Mouse (Mus musculus) ES-Bruce4 (cell line): ENCODE data around the gene Qrfpr.

Experiments
- CTCF ChIP-seq: IDR thresholded peaks from one replicate; pipeline ENCODE4 v1.8.1; 2011; ENCODE audit warnings: low read depth, low read length
- EP300 ChIP-seq: IDR thresholded peaks from 2 replicates; pipeline ENCODE4 v1.6.1; 2011; ENCODE audit warnings: low read depth, low read length; ENCODE audit not compliant: insufficient read depth
- POLR2A ChIP-seq: IDR thresholded peaks from one replicate; pipeline ENCODE4 v1.8.1; 2011; ENCODE audit warnings: low read length; ENCODE audit not compliant: insufficient read depth

GRCm38 (mm10) chr3:36210939-36211338, 11.2 kb downstream of the Qrfpr start:
- TF ChIP-seq CTCF, result no peak
- no peak for TF ChIP-seq EP300
- TF ChIP-seq POLR2A, result no peak
